Mouse (Mus musculus) midbrain, postnatal 0 days (tissue): ENCODE measurements around the gene Eif6. TPM values are rescaled to one million over a fixed set of nuclear protein-coding genes. Genes with fewer than 3 reads are reported as not detected.

ENCODE experiments used
- ATAC-seq: fragments of 200-750 bp; cut with Nextera tagmentation; 2 replicates; pipeline ENCODE4 v1.8.0; 2017; ENCODE audit warnings: moderate number of reproducible peaks, mild to moderate bottlenecking, moderate TSS enrichment, moderate library complexity; ENCODE audit not compliant: low FRiP score
- DNase-seq: peaks from one replicate; pipeline ENCODE4 v3.0.0-alpha.2; 2015; ENCODE audit warnings: low spot score
- H3K27ac ChIP-seq: fragments of 300-500 bp; sonication (generic); 2 replicates; pipeline ENCODE4 v1.5.1; 2014; ENCODE audit warnings: low read depth, mild to moderate bottlenecking, low read length, mixed read lengths
- H3K27me3 ChIP-seq: fragments of 300-500 bp; sonication (generic); 2 replicates; pipeline ENCODE4 v1.6.1; 2014; ENCODE audit warnings: low read length, control low read depth, mixed read lengths; ENCODE audit not compliant: insufficient read depth
- H3K36me3 ChIP-seq: fragments of 300-500 bp; sonication (generic); 2 replicates; pipeline ENCODE4 v1.6.1; 2014; ENCODE audit warnings: low read length, control low read depth, mixed read lengths; ENCODE audit not compliant: insufficient read depth
- H3K4me1 ChIP-seq: fragments of 300-500 bp; sonication (generic); 2 replicates; pipeline ENCODE4 v1.6.1; 2014; ENCODE audit warnings: mild to moderate bottlenecking, control low read depth, antibody characterized with exemption, low read length, mixed read lengths; ENCODE audit not compliant: insufficient read depth
- H3K4me2 ChIP-seq: fragments of 300-500 bp; sonication (generic); 2 replicates; pipeline ENCODE4 v1.6.1; 2014; ENCODE audit warnings: low read depth, mild to moderate bottlenecking, low read length, mixed read lengths; ENCODE audit not compliant: poor library complexity, severe bottlenecking
- H3K4me3 ChIP-seq: fragments of 300-500 bp; sonication (generic); 2 replicates; pipeline ENCODE4 v1.5.1; 2014; ENCODE audit warnings: low read depth, mild to moderate bottlenecking, low read length, moderate library complexity
- H3K9ac ChIP-seq: fragments of 300-500 bp; sonication (generic); replicated peaks from 2 replicates; pipeline ENCODE4 v1.6.1; 2014; ENCODE audit warnings: mild to moderate bottlenecking, low read length, moderate library complexity, mixed read lengths; ENCODE audit not compliant: poor library complexity, severe bottlenecking
- H3K9me3 ChIP-seq: fragments of 300-500 bp; sonication (generic); 2 replicates; pipeline ENCODE4 v1.6.1; 2016; ENCODE audit warnings: low read length, control low read depth
- CTCF ChIP-seq: IDR thresholded peaks from 2 replicates; pipeline ENCODE4 v1.5.1; 2016; ENCODE audit warnings: antibody characterized with exemption, mild to moderate bottlenecking
- WGBS: fragments of 180-500 bp; shearing (Covaris S2); extraction: QIAGEN DNeasy Blood & Tissue Kit; methylation state at CpG from one replicate; pipeline ENCODE4 v1.1.7; 2014; 5-methylcytosine and 5-hydroxymethylcytosine counted together
- polyA plus RNA-seq: library from polyadenylated mRNA; unstranded; fragments of >200 nt; fragmentation: Nextera tagmentation; extraction: Ambion mirVana; gene quantifications from 2 replicates; pipeline ENCODE4 v1.2.1, GENCODE M21; 2015
- total RNA-seq: library from RNA; depleted of rRNA; stranded (reverse); fragments of >200 nt; gene quantifications from 2 replicates; pipeline ENCODE4 v1.2.3, GENCODE M21; 2014; rRNA removed

Eif6 gene
- total RNA-seq = 80.7 and 85.4 TPM in 2 replicates
- polyA plus RNA-seq = 130 and 143 TPM in 2 replicates

GRCm38 (mm10) chr2:155826630-155827424 is at the start of gene Eif6:
Gene Eif6, minus strand, starts transcription at chr2:155826925.
- peak within 1 kb of the TSS; percentile 87 for H3K27ac ChIP-seq
- DNase-seq = peak; percentile 96
- peak within 1 kb of the TSS; percentile 72 for H3K4me3 ChIP-seq
- no peak; the same call in 1 of the 2 replicates for TF ChIP-seq CTCF
- 2% methylated on average over 27 of the region's 27 CpGs for WGBS
- H3K9me3 ChIP-seq = no peaks in the 10 kb centered on the region
- ATAC-seq = peak; percentile 93
- peak within 1 kb of the TSS; percentile 56 for H3K4me2 ChIP-seq
- H3K27me3 ChIP-seq = no peaks in the 10 kb centered on the region
- peak within 1 kb of the TSS; percentile 54 for H3K9ac ChIP-seq
- H3K36me3 ChIP-seq = peaks cover 17% of the 10 kb centered on the region
- H3K4me1 ChIP-seq = peaks cover 6% of the 10 kb centered on the region; the same call in 1 of the 2 replicates

GRCm38 (mm10) chr2:155873636-155874035 is 46.9 kb upstream of the Eif6 start:
- no peak for TF ChIP-seq CTCF

GRCm38 (mm10) chr2:155872930-155873507 is 46.3 kb upstream of the Eif6 start:
- Histone ChIP-seq H3K9ac (no peak overlapping the region), H3K9me3 (no peaks in the 10 kb centered on the region), H3K27me3 (no peaks in the 10 kb centered on the region), H3K4me3 (no peak overlapping the region), H3K4me2 (no peak overlapping the region), H3K4me1 (no peaks in the 10 kb centered on the region), H3K36me3 (peaks cover 22% of the 10 kb centered on the region), H3K27ac (no peak overlapping the region)
- no peak for ATAC-seq
- TF ChIP-seq CTCF = no peak
- DNase-seq = peak; percentile 10
- WGBS = 69% methylated on average over 10 of the region's 10 CpGs

More at GRCm38 (mm10) chr2:155873636-155874035, 46.9 kb upstream of the Eif6 start:
- H3K36me3 ChIP-seq = peaks cover 17% of the 10 kb centered on the region
- H3K9ac ChIP-seq = no peak overlapping the region
- H3K4me3 ChIP-seq = no peak overlapping the region
- 86% methylated on average over 6 of the region's 6 CpGs for WGBS
- H3K27ac ChIP-seq = no peak overlapping the region
- H3K9me3 ChIP-seq = no peaks in the 10 kb centered on the region
- ATAC-seq (no peak), DNase-seq (no peak)
- no peaks in the 10 kb centered on the region for H3K27me3 ChIP-seq
- no peaks in the 10 kb centered on the region for H3K4me1 ChIP-seq
- no peak overlapping the region for H3K4me2 ChIP-seq

- Histone ChIP-seq H3K36me3 (peaks cover 27% of the 10 kb centered on the region), H3K4me3 (no peak overlapping the region), H3K9ac (no peak overlapping the region), H3K9me3 (no peaks in the 10 kb centered on the region), H3K27me3 (no peaks in the 10 kb centered on the region), H3K4me1 (no peaks in the 10 kb centered on the region), H3K4me2 (no peak overlapping the region), H3K27ac (no peak overlapping the region)
- ATAC-seq (no peak), DNase-seq (no peak)
- no peak for TF ChIP-seq CTCF
- 75% methylated on average over 8 of the region's 8 CpGs for WGBS
Measured at GRCm38 (mm10) chr2:155872486-155872885, 45.8 kb upstream of the Eif6 start.

GRCm38 (mm10) chr2:155869772-155870171 is 43.0 kb upstream of the Eif6 start:
- no peak overlapping the region for H3K9ac ChIP-seq
- no peak for DNase-seq
- no peaks in the 10 kb centered on the region for H3K27me3 ChIP-seq
- no peak overlapping the region for H3K27ac ChIP-seq
- H3K4me1 ChIP-seq = no peaks in the 10 kb centered on the region
- 80% methylated on average over 5 of the region's 5 CpGs for WGBS
- H3K4me3 ChIP-seq = no peak overlapping the region
- no peak for ATAC-seq
- no peak for TF ChIP-seq CTCF
- no peaks in the 10 kb centered on the region for H3K9me3 ChIP-seq
- no peak overlapping the region for H3K4me2 ChIP-seq
- peaks cover 24% of the 10 kb centered on the region; the same call in 1 of the 2 replicates for H3K36me3 ChIP-seq

- no peaks in the 10 kb centered on the region for H3K27me3 ChIP-seq
- no peaks in the 10 kb centered on the region for H3K4me1 ChIP-seq
- H3K4me2 ChIP-seq = no peak overlapping the region
- H3K9ac ChIP-seq = no peak overlapping the region
- H3K4me3 ChIP-seq = no peak overlapping the region
- no peak for TF ChIP-seq CTCF
- ATAC-seq = no peak
- no peak overlapping the region for H3K27ac ChIP-seq
- H3K36me3 ChIP-seq = peaks cover 22% of the 10 kb centered on the region; the same call in 1 of the 2 replicates
- H3K9me3 ChIP-seq = no peaks in the 10 kb centered on the region
- 96% methylated on average over 8 of the region's 8 CpGs for WGBS
- DNase-seq = no peak
Measured at GRCm38 (mm10) chr2:155868320-155868719, 41.6 kb upstream of the Eif6 start.
